Mouse (Mus musculus): Measurements from ENCODE around the gene Hspa12b. TPM values are rescaled to one million over a fixed set of nuclear protein-coding genes. Genes with fewer than 3 reads are reported as not detected.

Gene Hspa12b
- polyA plus RNA-seq, 1 experiment, result 8.6 TPM

DNA sequence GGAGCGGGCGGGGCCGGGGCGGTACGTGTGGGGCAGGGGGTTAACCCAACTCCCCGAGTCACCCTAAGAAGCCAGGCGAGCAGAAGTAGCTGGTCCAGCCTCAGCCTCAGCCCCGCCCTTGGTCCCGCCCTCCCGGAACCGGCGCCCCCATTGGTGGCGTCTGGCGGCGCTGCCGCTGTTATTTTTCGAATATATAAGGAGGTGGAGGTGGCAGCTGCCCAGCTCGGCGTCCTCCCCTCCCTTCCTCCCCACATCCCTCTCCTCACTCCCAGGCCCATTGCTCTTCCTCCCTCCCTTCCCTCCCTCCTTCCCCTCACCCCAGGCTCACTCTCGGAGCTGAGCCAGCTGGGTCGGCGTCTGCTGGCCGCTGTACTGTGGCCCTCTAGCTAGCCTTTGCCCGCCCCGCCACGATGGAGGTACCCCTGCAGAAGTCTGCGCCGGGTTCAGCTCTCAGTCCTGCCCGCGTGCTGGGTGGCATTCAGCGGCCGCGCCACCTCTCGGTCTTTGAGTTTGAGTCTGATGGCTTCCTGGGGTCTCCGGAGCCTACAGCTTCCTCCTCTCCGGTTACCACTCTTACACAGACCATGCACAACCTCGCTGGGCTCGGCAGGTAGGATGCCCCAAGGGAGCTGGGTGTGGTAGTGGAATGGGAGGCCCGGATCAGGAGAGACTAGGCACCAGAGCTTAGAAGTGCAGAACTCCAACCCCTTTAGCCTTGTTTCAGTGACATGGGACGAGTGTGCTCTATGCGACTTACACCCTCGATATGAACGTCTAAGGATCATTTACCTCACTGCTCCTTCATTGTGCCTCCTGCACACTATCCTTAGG, 59.9 kb downstream of the Hspa12b start, which contains the start of the genes Cdc25b and Spef1:
TSS of gene Cdc25b (plus strand) at position 179 of the 831 bp plus-strand sequence.
TSS of gene Spef1 (minus strand) at position 512 of the 831 bp plus-strand sequence.
- Histone ChIP-seq H3K4me1 (ENCODE audit: control insufficient read depth, insufficient read depth, low read length) (peaks cover 5% of the 10 kb centered on the region; the same call in 1 of the 2 replicates), H3K4me3 (ENCODE audit: insufficient read depth, low read length) (peak within 1 kb of the TSS; percentile 59), H3K27ac (ENCODE audit: insufficient read depth, low read length) (no peak within 1 kb of the TSS)
- peak; percentile 49; the same call in 1 of the 2 replicates for TF ChIP-seq POLR2A (IDR thresholded peaks at IDR 0.05; ENCODE audit: low read depth, low read length)
- TF ChIP-seq CTCF (IDR thresholded peaks at IDR 0.05; ENCODE audit: borderline replicate concordance, insufficient read depth, low read length), result no peak

DNA sequence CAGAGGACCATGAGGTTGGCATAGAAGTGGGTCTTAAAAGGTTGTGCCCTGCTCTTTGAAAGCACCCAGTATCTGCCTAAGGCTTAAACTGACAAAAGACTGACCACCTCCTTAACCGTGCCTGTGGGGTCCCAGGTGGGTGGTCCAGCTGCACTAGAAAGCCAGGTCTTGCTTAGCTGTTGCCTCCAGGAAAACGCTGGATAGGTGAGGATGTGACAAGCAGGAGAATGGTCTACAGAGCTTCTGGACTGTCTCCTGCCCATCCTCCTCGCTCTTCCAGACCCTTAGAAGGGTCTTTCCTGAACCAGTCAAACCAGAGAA, 60.5 kb downstream of the Hspa12b start:
- H3K27ac ChIP-seq (ENCODE audit: insufficient read depth, low read length), result no peak overlapping the region
- H3K4me1 ChIP-seq (ENCODE audit: control insufficient read depth, insufficient read depth, low read length), result peaks cover 5% of the 10 kb centered on the region; the same call in 1 of the 2 replicates
- TF ChIP-seq POLR2A (IDR thresholded peaks at IDR 0.05; ENCODE audit: low read depth, low read length), result no peak
- TF ChIP-seq CTCF (IDR thresholded peaks at IDR 0.05; ENCODE audit: borderline replicate concordance, insufficient read depth, low read length), result no peak
- peak overlapping the region; percentile 59 for H3K4me3 ChIP-seq (ENCODE audit: insufficient read depth, low read length)

DNA sequence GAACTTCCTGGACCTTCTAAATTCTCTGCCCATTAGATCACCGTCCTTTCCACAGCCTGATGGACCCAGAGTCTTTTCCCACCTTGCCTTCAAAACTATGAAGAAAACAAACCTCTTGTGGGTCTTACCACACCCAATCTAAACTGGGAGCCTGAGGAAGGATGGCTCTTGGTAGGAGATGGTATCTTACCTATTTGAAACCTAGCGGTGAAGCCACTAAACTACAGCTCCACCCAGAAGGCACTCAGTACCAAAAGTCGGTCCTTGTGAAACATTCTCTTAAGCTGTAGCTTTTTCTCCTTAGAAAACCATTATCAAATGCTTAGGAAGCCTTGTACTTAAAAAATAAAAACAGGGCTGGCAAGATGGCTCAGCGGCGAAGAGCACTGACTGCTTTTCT, 61.2 kb downstream of the Hspa12b start:
- peaks cover 5% of the 10 kb centered on the region; the same call in 1 of the 2 replicates for H3K4me1 ChIP-seq (ENCODE audit: control insufficient read depth, insufficient read depth, low read length)
- H3K4me3 ChIP-seq (ENCODE audit: insufficient read depth, low read length), result no peak overlapping the region
- H3K27ac ChIP-seq (ENCODE audit: insufficient read depth, low read length), result no peak overlapping the region
- TF ChIP-seq POLR2A (IDR thresholded peaks at IDR 0.05; ENCODE audit: low read depth, low read length) (no peak), CTCF (IDR thresholded peaks at IDR 0.05; ENCODE audit: borderline replicate concordance, insufficient read depth, low read length) (no peak)

DNA sequence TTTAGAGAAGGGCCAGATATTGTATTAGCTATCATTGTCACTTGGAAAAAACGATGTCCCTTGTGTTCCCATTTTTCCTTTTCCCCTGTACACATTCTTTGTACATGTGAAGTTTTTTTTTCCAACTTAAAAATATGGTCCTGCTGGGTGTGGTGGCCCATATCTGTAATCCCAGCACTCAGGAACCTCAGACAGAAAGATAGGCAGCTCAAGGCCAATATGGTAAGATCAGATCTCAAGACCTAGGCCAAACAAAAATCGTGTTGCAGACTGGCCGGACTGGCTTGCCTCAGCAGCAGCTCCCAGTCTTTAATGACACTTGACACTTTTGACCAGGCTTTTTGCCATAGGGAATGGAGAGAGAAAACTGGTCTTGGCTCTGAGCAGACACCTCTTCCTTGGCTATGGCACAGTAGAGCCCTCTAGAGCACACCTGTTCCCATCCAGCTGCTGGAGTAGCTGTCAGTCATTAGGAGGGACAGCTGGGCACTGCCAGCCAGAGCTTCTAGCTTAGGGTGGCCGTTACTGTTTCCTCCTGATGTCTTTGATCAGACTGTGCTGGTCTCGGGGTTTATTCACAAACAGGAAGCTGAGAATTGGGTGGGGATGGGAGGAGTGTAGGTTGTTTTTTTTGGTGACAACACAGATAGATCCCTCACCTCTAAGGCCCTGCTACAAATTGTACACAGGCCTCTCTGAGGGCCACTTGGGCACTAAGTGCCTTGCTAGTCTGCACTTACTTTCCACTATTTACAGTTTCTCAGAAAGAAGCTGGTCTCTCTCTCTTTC, 62.6 kb downstream of the Hspa12b start:
- no peak overlapping the region for H3K4me3 ChIP-seq (ENCODE audit: insufficient read depth, low read length)
- TF ChIP-seq POLR2A (IDR thresholded peaks at IDR 0.05; ENCODE audit: low read depth, low read length) (no peak), CTCF (IDR thresholded peaks at IDR 0.05; ENCODE audit: borderline replicate concordance, insufficient read depth, low read length) (no peak)
- no peak overlapping the region for H3K27ac ChIP-seq (ENCODE audit: insufficient read depth, low read length)
- peaks cover 5% of the 10 kb centered on the region; the same call in 1 of the 2 replicates for H3K4me1 ChIP-seq (ENCODE audit: control insufficient read depth, insufficient read depth, low read length)

DNA sequence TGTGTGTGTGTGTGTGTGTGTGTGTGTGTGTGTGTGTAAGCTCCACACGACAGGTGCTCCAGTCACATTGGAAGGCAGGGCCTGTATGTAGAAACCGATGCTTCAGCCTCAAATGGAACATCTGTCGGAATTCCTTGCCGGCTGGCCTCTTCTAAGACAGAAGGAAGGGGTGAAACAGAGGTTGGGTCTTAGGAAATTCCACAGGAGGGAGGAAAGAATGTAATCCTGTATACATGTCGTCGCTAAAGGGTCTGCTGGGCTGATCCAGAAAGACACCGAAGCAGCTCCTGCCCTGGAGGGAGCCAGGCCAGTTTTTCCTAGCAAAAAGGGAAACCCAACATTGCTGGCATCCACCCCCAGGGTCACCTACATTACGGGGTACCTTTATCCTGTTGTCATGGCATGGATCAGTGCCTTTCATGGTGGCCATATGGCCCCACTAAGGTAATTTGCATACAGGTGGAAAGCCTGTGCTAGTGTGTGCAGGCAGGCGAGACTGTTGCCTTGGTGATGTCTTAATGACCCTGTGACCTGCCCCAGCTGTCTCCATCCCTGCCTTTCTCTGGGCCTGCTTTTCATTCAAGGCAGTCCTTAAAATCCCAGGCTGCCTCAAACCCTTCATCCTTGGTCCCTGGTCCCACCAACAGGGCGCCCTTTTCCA, 63.4 kb downstream of the Hspa12b start:
- no peak for TF ChIP-seq CTCF (IDR thresholded peaks at IDR 0.05; ENCODE audit: borderline replicate concordance, insufficient read depth, low read length)
- no peak for TF ChIP-seq POLR2A (IDR thresholded peaks at IDR 0.05; ENCODE audit: low read depth, low read length)
- peaks cover 5% of the 10 kb centered on the region; the same call in 1 of the 2 replicates for H3K4me1 ChIP-seq (ENCODE audit: control insufficient read depth, insufficient read depth, low read length)
- no peak overlapping the region for H3K27ac ChIP-seq (ENCODE audit: insufficient read depth, low read length)
- no peak overlapping the region for H3K4me3 ChIP-seq (ENCODE audit: insufficient read depth, low read length)

DNA sequence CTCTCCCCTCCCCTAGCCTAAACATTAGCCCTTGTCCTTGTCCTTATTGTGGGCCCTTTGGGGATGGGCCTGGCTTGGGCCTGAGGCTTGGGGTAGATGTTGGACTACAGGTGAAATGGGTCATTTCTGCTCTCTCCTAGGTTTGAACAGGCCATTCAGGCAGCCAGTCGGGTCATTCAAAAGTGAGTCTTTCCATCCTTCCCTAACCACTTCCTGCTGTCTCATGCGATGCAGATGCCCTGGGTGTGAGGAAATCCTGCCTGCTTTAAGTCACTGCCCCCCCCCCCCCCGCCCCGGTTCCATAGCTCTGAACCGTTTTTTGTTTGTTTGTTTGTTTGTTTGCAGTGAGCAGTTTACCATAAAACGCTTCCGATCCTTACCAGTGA, 63.9 kb downstream of the Hspa12b start:
- H3K4me1 ChIP-seq (ENCODE audit: control insufficient read depth, insufficient read depth, low read length), result peaks cover 5% of the 10 kb centered on the region; the same call in 1 of the 2 replicates
- no peak overlapping the region for H3K4me3 ChIP-seq (ENCODE audit: insufficient read depth, low read length)
- no peak overlapping the region for H3K27ac ChIP-seq (ENCODE audit: insufficient read depth, low read length)
- TF ChIP-seq POLR2A (IDR thresholded peaks at IDR 0.05; ENCODE audit: low read depth, low read length) (no peak), CTCF (IDR thresholded peaks at IDR 0.05; ENCODE audit: borderline replicate concordance, insufficient read depth, low read length) (no peak)

Other genes starting within 250 kb of the Hspa12b start
- gene 4930402H24Rik, start 220.9 kb upstream of the Hspa12b start, polyA plus RNA-seq (2011; ENCODE audit: insufficient read length, low read depth, missing spikeins), result 67.2 and 101 TPM in 2 replicates
- 28.4 and 30.0 TPM in 2 replicates for gene Atrn, start 220.8 kb upstream of the Hspa12b start, polyA plus RNA-seq (2011; ENCODE audit: insufficient read length, low read depth, missing spikeins)
- 3.8 and 9.4 TPM in 2 replicates for gene Gfra4, start 84.2 kb upstream of the Hspa12b start, polyA plus RNA-seq (2011; ENCODE audit: insufficient read length, low read depth, missing spikeins)
- gene Adam33, start 63.5 kb upstream of the Hspa12b start, polyA plus RNA-seq (2011; ENCODE audit: insufficient read length, low read depth, missing spikeins), result 15.6 and 23.3 TPM in 2 replicates
- gene Siglec1, start 40.5 kb upstream of the Hspa12b start, polyA plus RNA-seq (2011; ENCODE audit: insufficient read length, low read depth, missing spikeins), result 0.12 and 0.70 TPM in 2 replicates
- not detected in 2 replicates for gene Gm11037, start 6.2 kb downstream of the Hspa12b start, polyA plus RNA-seq (2011; ENCODE audit: insufficient read length, low read depth, missing spikeins)
- 29.0 and 34.0 TPM in 2 replicates for gene 1700037H04Rik, start 32.8 kb downstream of the Hspa12b start, polyA plus RNA-seq (2011; ENCODE audit: insufficient read length, low read depth, missing spikeins)
- gene Cenpb, start 52.8 kb downstream of the Hspa12b start, polyA plus RNA-seq (2011; ENCODE audit: insufficient read length, low read depth, missing spikeins), result 52.2 and 55.0 TPM in 2 replicates
- gene Cdc25b, start 59.7 kb downstream of the Hspa12b start, polyA plus RNA-seq (2011; ENCODE audit: insufficient read length, low read depth, missing spikeins), result 19.4 and 33.1 TPM in 2 replicates
- 4.4 and 10.8 TPM in 2 replicates for gene Spef1, start 60.0 kb downstream of the Hspa12b start, polyA plus RNA-seq (2011; ENCODE audit: insufficient read length, low read depth, missing spikeins)
- gene Ap5s1, start 79.8 kb downstream of the Hspa12b start, polyA plus RNA-seq (2011; ENCODE audit: insufficient read length, low read depth, missing spikeins), result 13.0 and 13.8 TPM in 2 replicates
- gene Mavs, start 106.8 kb downstream of the Hspa12b start, polyA plus RNA-seq (2011; ENCODE audit: insufficient read length, low read depth, missing spikeins), result 23.1 and 24.8 TPM in 2 replicates
- gene Pank2, start 135.2 kb downstream of the Hspa12b start, polyA plus RNA-seq (2011; ENCODE audit: insufficient read length, low read depth, missing spikeins), result 65.3 and 65.4 TPM in 2 replicates
- 21.6 and 25.9 TPM in 2 replicates for gene Rnf24, start 225.6 kb downstream of the Hspa12b start, polyA plus RNA-seq (2011; ENCODE audit: insufficient read length, low read depth, missing spikeins)